Mouse (Mus musculus): ENCODE data around the gene B3gat3. TPM values are rescaled to one million over a fixed set of nuclear protein-coding genes. Genes with fewer than 3 reads are reported as not detected.
"Not testable (repeated sequence)": the region's sequence is repeated elsewhere in the genome, so short reads cannot be mapped to it uniquely, and the experiment has no call there.

B3gat3 gene
- total RNA-seq, 2 experiments from 2014 or later = 167 to 191 TPM

- no peak for TF ChIP-seq CTCF (conservative IDR thresholded peaks at IDR 0.05)
These were observed 34.0 kb downstream of the B3gat3 start for GRCm38 (mm10) chr19:8954171-8954570.

GRCm38 (mm10) chr19:8962256-8962655 is 42.1 kb downstream of the B3gat3 start:
- no peak for TF ChIP-seq CTCF (conservative IDR thresholded peaks at IDR 0.05)
- Histone ChIP-seq H3K4me3 (no peak overlapping the region), H3K27ac (peak overlapping the region; percentile 72)
- DNase-seq (ENCODE audit: low spot score in 2 of 2) = no peak

More at GRCm38 (mm10) chr19:8954171-8954570, 34.0 kb downstream of the B3gat3 start:
- peak overlapping the region; percentile 98 for H3K4me3 ChIP-seq
- peak overlapping the region; percentile 93 for H3K27ac ChIP-seq
- DNase-seq (ENCODE audit: low spot score in 2 of 2) = no peak

- DNase-seq (ENCODE audit: low spot score in 2 of 2) = no peak
- Histone ChIP-seq H3K27ac (no peak overlapping the region), H3K4me3 (no peak overlapping the region)
- TF ChIP-seq CTCF (conservative IDR thresholded peaks at IDR 0.05) = no peak
These were observed 44.9 kb downstream of the B3gat3 start for GRCm38 (mm10) chr19:8965075-8965474.

- Histone ChIP-seq H3K4me3 (peak overlapping the region; percentile 86), H3K27ac (peak overlapping the region; percentile 98)
These were observed 45.6 kb downstream of the B3gat3 start for GRCm38 (mm10) chr19:8965771-8966170.

GRCm38 (mm10) chr19:8966198-8966589 is 46.0 kb downstream of the B3gat3 start:
- DNase-seq (ENCODE audit: low spot score in 2 of 2) = no peak
- Histone ChIP-seq H3K4me3 (peak overlapping the region; percentile 86), H3K27ac (peak overlapping the region; percentile 98)
- TF ChIP-seq CTCF (conservative IDR thresholded peaks at IDR 0.05) = no peak

More at GRCm38 (mm10) chr19:8965771-8966170, 45.6 kb downstream of the B3gat3 start:
- no peak for TF ChIP-seq CTCF (conservative IDR thresholded peaks at IDR 0.05)
- no peak for DNase-seq (ENCODE audit: low spot score in 2 of 2)

- Histone ChIP-seq H3K4me3 (peak within 1 kb of the TSS; percentile 86), H3K27ac (peak within 1 kb of the TSS; percentile 98)
- DNase-seq (ENCODE audit: low spot score in 2 of 2) = peak; percentile 99 to 100
- TF ChIP-seq CTCF (conservative IDR thresholded peaks at IDR 0.05) = no peak
These were observed 46.6 kb downstream of the B3gat3 start, which contains the start of gene Eef1g for GRCm38 (mm10) chr19:8966590-8967372. Eef1g (plus strand) TSS chr19:8967041.

GRCm38 (mm10) chr19:8967373-8967743 is 47.2 kb downstream of the B3gat3 start:
- TF ChIP-seq CTCF (conservative IDR thresholded peaks at IDR 0.05) = no peak
- Histone ChIP-seq H3K4me3 (peak overlapping the region; percentile 86), H3K27ac (peak overlapping the region; percentile 91)
- no peak for DNase-seq (ENCODE audit: low spot score in 2 of 2)

GRCm38 (mm10) chr19:8967893-8968292 is 47.7 kb downstream of the B3gat3 start:
- Histone ChIP-seq H3K27ac (peak overlapping the region; percentile 91), H3K4me3 (peak overlapping the region; percentile 86)
- no peak for TF ChIP-seq CTCF (conservative IDR thresholded peaks at IDR 0.05)
- DNase-seq (ENCODE audit: low spot score in 2 of 2) = no peak

- H3K27ac ChIP-seq; DNase-seq (ENCODE audit: low spot score in 2 of 2); H3K4me3 ChIP-seq: not testable (repeated sequence)
These were observed 52.3 kb downstream of the B3gat3 start for GRCm38 (mm10) chr19:8972491-8972890.

GRCm38 (mm10) chr19:8974638-8975037 is 54.5 kb downstream of the B3gat3 start:
- peak; percentile 51 for TF ChIP-seq CTCF (conservative IDR thresholded peaks at IDR 0.05)
- Histone ChIP-seq H3K4me3 (no peak overlapping the region), H3K27ac (no peak overlapping the region)
- DNase-seq (ENCODE audit: low spot score in 2 of 2) = no peak

GRCm38 (mm10) chr19:8975491-8975890 is 55.3 kb downstream of the B3gat3 start:
- DNase-seq (ENCODE audit: low spot score in 2 of 2) = no peak
- TF ChIP-seq CTCF (conservative IDR thresholded peaks at IDR 0.05) = no peak
- Histone ChIP-seq H3K4me3 (no peak overlapping the region), H3K27ac (no peak overlapping the region)

- no peak for DNase-seq (ENCODE audit: low spot score in 2 of 2)
- no peak overlapping the region for H3K4me3 ChIP-seq
- peak; percentile 82 for TF ChIP-seq CTCF (conservative IDR thresholded peaks at IDR 0.05)
- no peak overlapping the region for H3K27ac ChIP-seq
These were observed 56.4 kb downstream of the B3gat3 start for GRCm38 (mm10) chr19:8976535-8976934.

Small RNA genes lying within 50 kb of the gene (microRNA-seq; reads per million reads assigned to microRNA genes)
- gene Mir5136 = 0 reads per million in 2 experiments

Other genes with a start within 250 kb of the B3gat3 start
- 100 to 1,000 TPM; 149 to 151 TPM for gene Slc3a2, start 197.0 kb upstream of the B3gat3 start, total RNA-seq (2021)
- 10 to 100 TPM; 47.4 to 55.0 TPM for gene Wdr74, start 184.5 kb upstream of the B3gat3 start, total RNA-seq (2021)
- 1 to 10 TPM; 1.5 to 3.4 TPM for gene 1700092M07Rik, start 179.7 kb upstream of the B3gat3 start, total RNA-seq (2021)
- gene Stx5a, start 179.0 kb upstream of the B3gat3 start, total RNA-seq (2021) = 10 to 100 TPM; 69.5 to 78.4 TPM
- gene Nxf1, start 163.3 kb upstream of the B3gat3 start, total RNA-seq (2021) = 100 to 1,000 TPM; 102 to 106 TPM
- gene Tmem223, start 149.4 kb upstream of the B3gat3 start, total RNA-seq (2021) = 10 to 100 TPM; 75.4 to 82.7 TPM
- 1 to 10 TPM; 7.4 to 7.7 TPM for gene Tmem179b, start 145.9 kb upstream of the B3gat3 start, total RNA-seq (2021)
- 10 to 100 TPM; 15.7 to 18.4 TPM for gene Taf6l, start 134.0 kb upstream of the B3gat3 start, total RNA-seq (2021)
- gene Polr2g, start 121.8 kb upstream of the B3gat3 start, total RNA-seq (2021) = 100 to 1,000 TPM; 113 to 120 TPM
- gene Zbtb3, start 117.8 kb upstream of the B3gat3 start, total RNA-seq (2021) = 1 to 10 TPM; 5.8 to 6.5 TPM
- gene Ttc9c, start 101.0 kb upstream of the B3gat3 start, total RNA-seq (2021) = 10 to 100 TPM; 36.5 to 37.9 TPM
- gene Hnrnpul2, start 100.4 kb upstream of the B3gat3 start, total RNA-seq (2021) = 100 to 1,000 TPM; 123 to 127 TPM
- gene AC129217.1, start 90.6 kb upstream of the B3gat3 start, total RNA-seq (2021) = 1 to 10 TPM in 1 of 2 experiments, not detected in 1; 3.4 TPM
- 100 to 1,000 TPM; 101 TPM for gene Bscl2, start 82.9 kb upstream of the B3gat3 start, total RNA-seq (2021)
- 100 to 1,000 TPM; 160 TPM for gene Gng3, start 81.2 kb upstream of the B3gat3 start, total RNA-seq (2021)
- gene Lrrn4cl, start 69.6 kb upstream of the B3gat3 start, total RNA-seq (2021) = under 1 TPM; 0.32 to 0.44 TPM
- gene Ubxn1, start 48.9 kb upstream of the B3gat3 start, total RNA-seq (2021) = 100 to 1,000 TPM in 1 of 2 experiments, 10 to 100 TPM in 1; 93.5 to 100 TPM
- 10 to 100 TPM; 32.5 to 32.8 TPM for gene Uqcc3, start 39.5 kb upstream of the B3gat3 start, total RNA-seq (2021)
- 1 to 10 TPM; 4.8 to 6.6 TPM for gene Lbhd1, start 36.6 kb upstream of the B3gat3 start, total RNA-seq (2021)
- not detected for gene Gm49403, start 36.4 kb upstream of the B3gat3 start, total RNA-seq (2021)
- 10 to 100 TPM; 25.3 to 30.0 TPM for gene 1810009A15Rik, start 31.5 kb upstream of the B3gat3 start, total RNA-seq (2021)
- 1 to 10 TPM; 2.0 to 2.9 TPM for gene Gm49416, start 31.4 kb upstream of the B3gat3 start, total RNA-seq (2021)
- gene Ints5, start 27.4 kb upstream of the B3gat3 start, total RNA-seq (2021) = 10 to 100 TPM; 24.4 to 25.6 TPM
- gene Ganab, start 22.3 kb upstream of the B3gat3 start, total RNA-seq (2021) = 100 to 1,000 TPM; 114 to 118 TPM
- 1 to 10 TPM; 4.4 to 5.7 TPM for gene Rom1, start 9.0 kb downstream of the B3gat3 start, total RNA-seq (2021)
- 10 to 100 TPM; 11.5 to 11.7 TPM for gene Eml3, start 9.2 kb downstream of the B3gat3 start, total RNA-seq (2021)
- 10 to 100 TPM; 58.0 to 68.7 TPM for gene Mta2, start 21.5 kb downstream of the B3gat3 start, total RNA-seq (2021)
- gene Tut1, start 33.5 kb downstream of the B3gat3 start, total RNA-seq (2021) = 10 to 100 TPM; 20.7 to 20.8 TPM
- gene Eef1g, start 46.7 kb downstream of the B3gat3 start, total RNA-seq (2021) = 100 to 1,000 TPM; 238 to 242 TPM
- gene Ahnak, start 68.9 kb downstream of the B3gat3 start, total RNA-seq (2021) = 10 to 100 TPM; 19.4 to 21.9 TPM
- not detected for gene Scgb1a1, start 167.6 kb downstream of the B3gat3 start, total RNA-seq (2021)
- 100 to 1,000 TPM; 133 to 162 TPM for gene Asrgl1, start 215.3 kb downstream of the B3gat3 start, total RNA-seq (2021)